Mouse (Mus musculus): ENCODE results near the gene Gm21650. TPM values are rescaled to one million over a fixed set of nuclear protein-coding genes. Genes with fewer than 3 reads are reported as not detected.

Gm21650 gene
- not detected in 2 replicates for polyA plus RNA-seq (2021; fragmentation: Nextera tagmentation)
- long read RNA-seq, experiment 1, result 0 reads
- long read RNA-seq, experiment 2, result 0 reads

GRCm38 (mm10) chrY:77692508-77692907 is at the start of gene Gm21650:
Gene Gm21650 (plus strand): TSS chrY:77692808.

